Mouse (Mus musculus) olfactory bulb, adult 2 months (tissue): ENCODE measurements around the gene Aldh3b3. TPM values are rescaled to one million over a fixed set of nuclear protein-coding genes. Genes with fewer than 3 reads are reported as not detected.
"Not testable (repeated sequence)": the region's sequence is repeated elsewhere in the genome, so short reads cannot be mapped to it uniquely, and the experiment has no call there.

ENCODE experiments used
- H3K27ac ChIP-seq: fragments of 200-500 bp; 2 replicates; pipeline ENCODE4 v1.5.1; 2012; ENCODE audit warnings: low read depth, low read length; ENCODE audit not compliant: insufficient read depth
- H3K4me1 ChIP-seq: fragments of 200-500 bp; 2 replicates; pipeline ENCODE4 v1.6.1; 2012; ENCODE audit warnings: low read length; ENCODE audit not compliant: control insufficient read depth, insufficient read depth
- H3K4me3 ChIP-seq: fragments of 200-500 bp; 2 replicates; pipeline ENCODE4 v1.5.1; 2012; ENCODE audit warnings: mild to moderate bottlenecking, low read depth, low read length, moderate library complexity; ENCODE audit not compliant: insufficient read depth
- CTCF ChIP-seq: fragments of 200-500 bp; IDR thresholded peaks from 2 replicates; pipeline ENCODE4 v1.5.1; 2012; ENCODE audit warnings: low read depth, mild to moderate bottlenecking, low read length, moderate library complexity; ENCODE audit not compliant: insufficient read depth
- POLR2A ChIP-seq: fragments of 200-500 bp; IDR thresholded peaks from 2 replicates; pipeline ENCODE4 v1.6.1; 2012; ENCODE audit warnings: mild to moderate bottlenecking, low read depth, low read length, moderate library complexity; ENCODE audit not compliant: insufficient read depth
- WGBS: fragments of 180-500 bp; shearing (Covaris S2); methylation state at CpG from one replicate; pipeline ENCODE4 v1.1.7; 2018; 5-methylcytosine and 5-hydroxymethylcytosine counted together
- polyA plus RNA-seq: library from polyadenylated mRNA; stranded (reverse); fragments of >200 nt; gene quantifications from 2 replicates; pipeline ENCODE4 v1.2.4, GENCODE M21; 2012; ENCODE audit warnings: low replicate concordance; ENCODE audit not compliant: missing spikeins, insufficient read depth, insufficient read length

Gene Aldh3b3
- polyA plus RNA-seq, 1 experiment = not detected

DNA sequence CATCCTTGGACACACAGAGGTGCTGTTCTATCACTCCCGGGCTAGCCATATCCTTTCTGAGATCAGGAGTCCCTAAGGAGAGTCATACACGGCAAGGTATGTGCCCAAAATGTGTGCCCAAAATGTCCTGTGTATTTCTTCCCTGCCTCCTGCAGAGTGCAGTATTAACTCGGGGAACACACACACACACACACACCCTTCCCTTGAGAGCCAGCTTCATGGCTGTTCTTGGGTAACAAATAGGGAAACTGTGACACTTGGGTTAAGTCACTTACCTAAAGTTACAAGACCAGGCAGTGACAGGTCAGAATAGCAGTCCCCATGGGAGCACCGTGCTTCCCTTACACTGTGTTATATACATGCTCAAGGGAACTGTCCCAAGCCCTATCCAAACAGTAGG lies 5.6 kb downstream of the Aldh3b3 start:
- TF ChIP-seq CTCF = no peak
- TF ChIP-seq POLR2A = no peak
- H3K27ac ChIP-seq = no peak overlapping the region
- H3K4me3 ChIP-seq = no peak overlapping the region
- 81% methylated on average over 4 of the region's 4 CpGs for WGBS
- H3K4me1 ChIP-seq = peaks cover 3% of the 10 kb centered on the region; the same call in 1 of the 2 replicates

DNA sequence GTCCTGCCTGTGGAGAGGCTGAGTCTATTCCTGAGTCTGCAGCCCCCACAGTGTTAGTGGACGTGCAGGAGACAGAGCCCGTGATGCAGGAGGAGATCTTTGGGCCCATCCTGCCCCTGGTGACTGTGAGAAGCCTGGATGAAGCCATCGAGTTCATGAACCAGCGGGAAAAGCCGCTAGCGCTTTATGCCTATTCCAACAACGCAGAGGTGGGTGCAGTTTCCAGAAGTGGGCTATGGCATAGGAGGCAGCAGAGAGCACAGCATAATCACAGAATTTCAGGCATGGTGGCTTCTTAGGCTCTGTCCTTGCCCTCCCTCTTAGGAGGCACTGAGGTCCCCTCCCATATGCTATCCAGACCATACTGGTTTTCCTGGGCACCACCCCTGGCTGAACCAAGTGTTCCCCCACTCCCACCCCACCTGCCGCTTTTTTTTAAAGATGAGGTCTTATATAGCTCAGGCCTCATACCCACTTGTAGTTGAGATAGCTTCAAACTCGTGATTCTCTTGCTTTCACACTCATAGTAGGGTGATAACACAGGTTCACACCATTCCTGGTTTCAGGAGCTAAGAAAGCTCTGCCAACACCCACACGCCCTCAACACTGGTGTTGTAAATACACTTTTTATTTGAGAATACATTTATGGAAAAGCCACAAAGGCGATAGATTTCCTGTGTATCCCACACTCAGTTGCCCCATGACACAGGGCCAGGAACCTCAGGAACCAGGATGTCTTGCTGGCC lies 8.1 kb downstream of the Aldh3b3 start:
- H3K27ac ChIP-seq = no peak overlapping the region
- TF ChIP-seq CTCF = no peak
- TF ChIP-seq POLR2A = no peak
- H3K4me1 ChIP-seq = peaks cover 3% of the 10 kb centered on the region; the same call in 1 of the 2 replicates
- no peak overlapping the region for H3K4me3 ChIP-seq
- WGBS = 71% methylated on average over 11 of the region's 11 CpGs

DNA sequence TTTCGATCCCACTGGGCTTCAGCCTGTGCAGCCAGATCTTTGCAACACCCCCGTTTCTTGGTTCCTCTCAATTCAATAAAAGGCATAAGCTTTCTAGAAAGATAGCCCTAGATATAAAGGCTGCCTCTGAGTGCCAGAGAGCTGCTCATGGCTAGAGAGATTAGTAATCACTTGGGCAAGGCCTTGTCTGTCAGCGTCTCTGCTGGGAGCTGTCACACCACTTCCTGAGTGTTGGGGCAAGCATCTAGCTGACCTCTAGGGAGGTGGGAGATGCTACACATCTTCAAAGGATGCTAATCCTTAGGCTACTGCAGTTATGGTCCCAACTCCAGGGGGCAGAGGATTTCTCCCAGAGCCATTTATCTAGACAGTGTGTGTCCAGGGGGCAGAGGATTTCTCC lies 8.8 kb downstream of the Aldh3b3 start:
- H3K27ac ChIP-seq = no peak overlapping the region
- H3K4me1 ChIP-seq = no peaks in the 10 kb centered on the region
- WGBS = 72% methylated on average over 3 of the region's 3 CpGs
- no peak overlapping the region for H3K4me3 ChIP-seq
- no peak for TF ChIP-seq POLR2A
- no peak for TF ChIP-seq CTCF

DNA sequence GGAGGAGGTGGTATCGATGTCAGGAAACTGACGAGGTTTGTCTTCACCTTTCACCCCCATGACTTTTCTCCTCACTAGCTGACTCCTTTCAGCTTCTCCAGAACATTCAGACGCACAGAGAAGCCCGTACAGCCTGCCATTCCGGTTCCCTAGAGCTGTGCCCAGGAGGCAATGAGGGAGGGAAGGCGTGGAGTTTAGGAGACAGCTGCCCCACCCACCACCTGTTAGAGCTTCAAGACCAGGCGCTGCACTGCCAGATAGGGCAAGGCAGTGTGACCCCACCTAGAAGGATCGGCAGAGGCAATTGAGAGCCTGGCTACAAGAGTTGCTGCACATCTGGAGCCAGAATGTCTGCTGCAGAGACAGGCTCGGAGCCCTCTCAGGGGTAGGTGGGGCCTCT lies 13.8 kb downstream of the Aldh3b3 start, which contains the start of gene Aldh3b2:
TSS of gene Aldh3b2 (plus strand) at position 100 of the 400 bp plus-strand sequence.
- WGBS = 57% methylated on average over 9 of the region's 9 CpGs
- peaks cover 7% of the 10 kb centered on the region for H3K4me1 ChIP-seq
- no peak within 1 kb of the TSS for H3K27ac ChIP-seq
- TF ChIP-seq CTCF (no peak), POLR2A (no peak)
- no peak within 1 kb of the TSS for H3K4me3 ChIP-seq

DNA sequence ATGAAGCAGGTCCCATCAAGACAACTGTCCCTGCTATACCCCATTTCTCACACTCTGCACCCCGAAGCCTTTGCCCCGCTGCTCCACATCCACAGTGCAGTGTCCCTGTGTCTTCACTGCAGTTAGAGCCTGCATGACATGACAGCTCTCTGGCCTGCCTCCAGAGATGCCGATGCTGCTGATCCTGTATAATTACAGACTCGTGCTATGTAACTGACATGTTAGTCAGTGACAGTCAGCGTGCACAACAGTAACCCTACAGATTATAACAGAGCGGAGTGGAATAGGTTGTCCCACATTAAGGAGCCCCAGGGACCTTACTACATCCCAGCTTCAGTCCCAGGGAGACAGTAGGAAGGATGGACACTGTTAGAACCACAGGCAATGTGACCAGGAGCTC lies 16.2 kb downstream of the Aldh3b3 start:
- WGBS = 39% methylated on average over 6 of the region's 6 CpGs
- not testable (repeated sequence) for H3K27ac ChIP-seq, H3K4me3 ChIP-seq, H3K4me1 ChIP-seq

DNA sequence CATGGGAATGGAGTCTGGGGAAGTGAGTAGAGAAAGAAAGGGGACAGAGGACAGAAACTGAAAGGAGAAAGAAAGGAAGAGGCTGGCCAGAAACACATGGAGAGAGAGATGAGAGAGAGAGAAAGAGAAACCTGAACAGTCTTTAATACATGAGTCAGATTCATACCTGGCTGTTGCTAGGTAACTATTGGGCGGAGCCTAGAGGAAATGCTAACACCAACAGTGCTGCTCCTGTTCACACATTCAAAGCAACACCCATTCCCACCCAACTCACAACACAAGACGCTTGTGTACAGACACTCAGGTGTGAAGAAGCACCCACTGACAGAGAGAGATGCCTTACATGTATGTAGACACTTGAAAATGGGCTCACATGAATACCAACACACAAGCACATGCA lies 17.4 kb downstream of the Aldh3b3 start:
- TF ChIP-seq POLR2A (no peak), CTCF (no peak)
- no peak overlapping the region for H3K4me3 ChIP-seq
- WGBS = 93% methylated on average over 2 of the region's 2 CpGs
- no peak overlapping the region for H3K27ac ChIP-seq
- peaks cover 16% of the 10 kb centered on the region for H3K4me1 ChIP-seq

DNA sequence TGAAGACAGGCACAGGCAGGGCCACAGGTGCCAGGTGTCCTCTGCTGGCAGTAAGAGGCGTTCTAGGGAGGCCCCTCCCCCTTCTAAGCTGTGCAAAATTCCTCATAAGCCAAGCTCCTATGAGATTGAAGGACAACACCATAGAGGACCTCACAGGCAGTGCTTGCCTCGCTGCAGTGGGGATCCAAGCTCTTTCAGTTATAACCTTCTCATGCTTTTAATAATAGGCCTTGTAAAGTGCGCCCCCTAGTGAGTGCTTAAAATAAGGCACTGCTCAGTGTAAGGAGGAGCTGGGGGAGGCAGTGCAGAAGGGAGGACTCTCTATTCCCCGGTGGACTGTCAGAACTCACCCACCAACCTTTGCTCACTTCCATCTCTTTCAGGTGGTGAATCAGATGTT lies 21.9 kb downstream of the Aldh3b3 start:
- WGBS = 12% methylated on average over 4 of the region's 4 CpGs
- no peak for TF ChIP-seq POLR2A
- no peak for TF ChIP-seq CTCF
- Histone ChIP-seq H3K4me1 (peaks cover 14% of the 10 kb centered on the region), H3K4me3 (no peak overlapping the region), H3K27ac (no peak overlapping the region)

DNA sequence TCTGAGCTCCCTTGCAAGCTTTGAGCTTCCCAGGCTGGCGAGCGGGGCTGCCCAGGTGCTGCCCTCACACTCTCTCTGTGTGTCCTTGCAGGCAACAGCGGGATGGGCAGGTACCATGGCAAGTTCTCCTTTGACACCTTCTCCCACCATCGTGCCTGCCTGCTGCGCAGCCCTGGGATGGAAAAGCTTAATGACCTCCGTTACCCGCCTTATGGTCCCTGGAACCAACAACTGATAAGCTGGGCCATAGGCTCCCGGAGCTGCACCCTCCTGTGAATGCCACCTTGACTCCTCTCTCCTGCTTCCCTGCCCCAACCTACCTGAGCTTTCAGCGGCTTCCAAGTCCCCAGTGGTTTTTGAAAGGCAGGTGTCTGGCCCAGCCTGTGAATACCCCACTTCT lies 22.5 kb downstream of the Aldh3b3 start:
- 83% methylated on average over 9 of the region's 9 CpGs for WGBS
- TF ChIP-seq CTCF (no peak), POLR2A (no peak)
- Histone ChIP-seq H3K4me3 (no peak overlapping the region), H3K4me1 (peaks cover 15% of the 10 kb centered on the region), H3K27ac (no peak overlapping the region)

DNA sequence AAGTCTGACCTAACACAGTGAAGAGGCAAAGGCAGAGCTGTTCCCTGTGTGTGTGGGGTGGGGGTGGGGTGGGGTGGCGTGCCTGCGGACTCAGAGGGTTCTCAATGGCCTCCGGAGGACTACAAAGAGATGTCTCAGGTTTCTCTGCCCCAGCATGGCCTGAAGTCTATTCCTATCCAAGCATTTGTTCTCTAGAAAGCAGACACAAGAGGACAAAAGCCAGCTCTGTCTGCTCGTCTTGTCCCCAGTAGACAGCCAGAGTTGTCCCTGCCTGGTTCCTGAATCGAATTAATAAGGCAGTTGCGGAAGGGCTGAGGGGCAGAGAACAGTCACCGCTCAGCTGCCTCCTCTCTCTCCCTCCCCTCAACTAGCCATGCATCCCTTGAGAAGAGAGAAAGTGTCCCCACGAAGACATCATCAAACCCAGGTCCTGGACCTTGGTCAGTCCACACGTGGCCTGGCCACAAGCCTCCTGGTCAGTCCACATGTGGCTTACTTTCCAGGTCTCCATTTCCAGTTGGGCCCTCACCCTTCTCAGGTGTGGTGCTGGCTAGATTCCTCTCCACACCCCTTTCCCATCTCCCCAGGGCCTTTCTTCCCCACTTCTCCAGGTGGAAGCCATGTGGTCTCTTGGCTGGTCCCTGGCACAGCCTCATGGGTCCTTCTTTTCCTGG lies 25.2 kb downstream of the Aldh3b3 start:
- TF ChIP-seq POLR2A = no peak
- TF ChIP-seq CTCF = no peak
- Histone ChIP-seq H3K4me1 (peaks cover 25% of the 10 kb centered on the region), H3K27ac (no peak overlapping the region), H3K4me3 (no peak overlapping the region)
- 55% methylated on average over 9 of the region's 9 CpGs for WGBS

DNA sequence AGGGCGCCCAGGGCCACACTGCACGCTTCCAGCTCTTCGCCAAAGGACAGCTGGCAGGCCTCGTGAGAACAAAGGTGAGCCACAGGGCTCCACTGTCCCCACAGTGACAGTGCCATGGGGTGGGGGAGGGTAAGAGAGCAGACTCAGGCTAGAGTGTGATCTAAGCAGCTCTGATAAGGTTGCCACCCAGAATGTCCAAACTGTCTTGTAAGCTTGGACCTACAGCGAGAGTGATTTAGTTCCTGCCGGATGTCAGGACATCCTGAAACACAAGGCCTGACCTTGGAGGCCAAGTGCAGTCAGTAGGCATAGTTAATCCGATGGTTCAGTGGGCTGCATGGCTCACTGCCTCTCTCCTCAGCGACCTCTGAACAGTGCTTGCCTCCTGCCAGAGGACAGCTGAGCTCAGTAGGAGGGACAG lies 26.8 kb downstream of the Aldh3b3 start:
- 65% methylated on average over 8 of the region's 8 CpGs for WGBS
- no peak overlapping the region for H3K4me3 ChIP-seq
- TF ChIP-seq CTCF (no peak), POLR2A (no peak)
- H3K27ac ChIP-seq = no peak overlapping the region
- peaks cover 16% of the 10 kb centered on the region for H3K4me1 ChIP-seq
